Mouse (Mus musculus): ENCODE data around the gene Gm49396.

- TF ChIP-seq POLR2A (IDR thresholded peaks at IDR 0.05; ENCODE audit: borderline replicate concordance, extremely low read depth, insufficient read depth, insufficient read length, poor library complexity, severe bottlenecking), result no peak
- no peak for TF ChIP-seq CTCF (IDR thresholded peaks at IDR 0.05; ENCODE audit: borderline replicate concordance, extremely low read depth, insufficient read depth, insufficient read length)
Measured at GRCm38 (mm10) chr7:30533941-30534632, 29.1 kb upstream of the Gm49396 start.

All from brain, embryonic 14.5 days (tissue).